Mouse (Mus musculus) kidney, postnatal 25 days (tissue): Measurements from ENCODE around the gene Tnxb.
"Not testable (repeated sequence)": the region's sequence is repeated elsewhere in the genome, so short reads cannot be mapped to it uniquely, and the experiment has no call there.

Experiments
- DNase-seq, 2 experiments: peaks; one replicate each; pipeline ENCODE4 v3.0.0; 2021; ENCODE audit warnings: mixed read lengths in 2 of 2

Tnxb gene

DNA sequence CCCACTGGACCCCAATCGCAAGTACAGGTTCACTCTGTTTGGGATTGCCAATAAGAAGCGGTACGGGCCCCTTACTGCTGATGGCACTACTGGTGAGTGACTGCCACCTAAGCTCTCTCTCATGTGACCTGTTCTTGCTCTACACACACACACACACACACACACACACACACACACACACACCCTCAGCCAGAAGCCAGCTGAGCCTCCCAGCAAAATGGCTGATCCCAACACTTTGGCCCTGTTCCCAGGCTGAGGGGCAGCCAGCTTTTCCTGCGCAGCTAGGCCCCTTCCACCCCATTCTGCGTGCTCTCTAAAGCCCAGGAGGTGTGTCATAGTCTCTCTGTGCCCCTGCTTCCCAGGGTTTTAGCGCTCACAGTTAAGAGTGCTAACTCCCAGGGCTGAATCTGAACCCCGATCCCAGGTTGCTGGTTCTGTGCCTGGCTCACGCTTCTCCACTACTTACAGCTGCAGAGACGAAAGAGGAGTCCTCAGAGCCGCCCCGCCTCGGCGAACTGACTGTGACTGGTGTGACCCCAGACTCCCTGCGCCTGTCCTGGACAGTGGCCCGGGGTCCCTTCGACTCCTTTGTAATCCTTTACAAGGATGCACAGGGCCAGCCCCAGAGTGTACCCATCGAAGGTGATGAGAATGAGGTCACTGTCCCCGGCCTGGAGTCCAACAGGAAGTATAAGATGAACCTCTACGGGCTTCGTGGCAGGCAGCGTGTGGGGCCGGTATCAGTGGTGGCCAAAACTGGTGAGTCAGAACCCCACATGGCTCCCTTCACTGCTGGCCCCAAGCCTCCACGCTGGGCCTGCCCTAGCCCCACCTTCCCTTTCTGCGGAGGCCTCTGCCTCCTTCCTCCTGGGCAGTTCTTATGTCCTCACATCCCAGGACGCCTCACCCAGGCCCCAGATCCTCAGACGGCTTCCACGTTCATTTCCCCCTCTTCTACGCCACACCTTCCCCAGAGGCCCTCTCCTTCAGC, 15.1 kb downstream of the Tnxb start:
- DNase-seq, result peak; percentile 37 to 64

DNA sequence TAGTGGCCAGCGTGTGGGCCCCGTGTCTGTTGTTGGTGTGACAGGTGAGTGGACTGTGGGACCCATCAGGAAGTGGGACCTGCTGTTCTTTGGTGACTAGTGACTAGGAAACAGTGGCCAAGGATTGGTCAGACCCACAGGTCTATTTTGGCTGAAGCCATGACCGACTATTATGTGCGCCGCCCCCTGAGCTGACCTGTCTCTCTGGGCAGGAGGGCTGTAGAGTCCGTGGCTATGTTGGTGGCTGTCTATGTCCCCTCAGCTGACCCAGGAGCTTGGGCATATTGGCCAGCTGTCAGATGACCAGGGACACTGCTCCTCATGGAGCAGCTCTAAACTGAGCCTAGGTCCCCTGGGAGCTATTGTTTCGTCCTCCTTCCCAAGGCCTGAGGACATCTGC, 18.6 kb downstream of the Tnxb start:
- DNase-seq, result peak in 1 of 2 experiments; percentile 33

DNA sequence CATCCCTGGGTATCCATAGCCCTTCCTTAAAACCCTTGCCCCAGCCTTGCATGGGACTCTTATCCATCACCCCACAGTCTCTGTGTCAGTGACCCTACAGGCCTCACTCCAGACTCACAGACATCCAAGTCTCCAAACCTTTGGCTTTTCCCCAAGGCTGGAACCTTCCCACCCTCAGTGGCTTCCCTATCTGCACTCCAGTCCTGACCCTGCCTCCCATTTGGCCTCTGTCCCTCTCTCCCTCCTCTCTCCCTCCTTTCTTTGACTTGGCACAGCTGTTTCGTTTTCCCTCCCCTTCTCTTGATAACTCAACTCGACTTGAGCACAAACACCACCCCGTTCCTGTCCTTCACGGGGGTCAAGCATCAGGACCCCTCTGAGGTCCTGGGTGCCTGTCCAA, 20.1 kb downstream of the Tnxb start:
- DNase-seq, result peak; percentile 67 to 76

DNA sequence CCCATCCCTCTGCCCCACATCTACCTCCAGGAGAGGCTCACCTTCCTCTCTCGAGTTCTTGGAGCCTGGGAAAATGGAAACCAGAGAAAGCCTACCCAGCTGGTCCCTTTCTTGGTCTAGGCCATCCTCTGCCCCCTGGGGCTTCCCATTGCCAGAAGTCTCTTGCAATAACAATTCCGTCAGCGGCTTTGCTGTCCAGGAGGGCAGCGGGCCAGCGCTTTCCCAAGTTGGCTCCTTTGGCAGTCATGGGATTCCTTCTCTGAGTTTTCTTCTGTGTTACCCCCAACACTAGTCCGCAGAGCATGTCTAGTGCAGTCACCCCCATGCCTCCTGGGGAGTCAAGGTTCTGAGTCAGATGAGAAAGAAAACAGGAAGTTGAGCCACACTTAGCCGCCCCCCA, 22.6 kb downstream of the Tnxb start:
- peak; percentile 71 to 76 for DNase-seq

DNA sequence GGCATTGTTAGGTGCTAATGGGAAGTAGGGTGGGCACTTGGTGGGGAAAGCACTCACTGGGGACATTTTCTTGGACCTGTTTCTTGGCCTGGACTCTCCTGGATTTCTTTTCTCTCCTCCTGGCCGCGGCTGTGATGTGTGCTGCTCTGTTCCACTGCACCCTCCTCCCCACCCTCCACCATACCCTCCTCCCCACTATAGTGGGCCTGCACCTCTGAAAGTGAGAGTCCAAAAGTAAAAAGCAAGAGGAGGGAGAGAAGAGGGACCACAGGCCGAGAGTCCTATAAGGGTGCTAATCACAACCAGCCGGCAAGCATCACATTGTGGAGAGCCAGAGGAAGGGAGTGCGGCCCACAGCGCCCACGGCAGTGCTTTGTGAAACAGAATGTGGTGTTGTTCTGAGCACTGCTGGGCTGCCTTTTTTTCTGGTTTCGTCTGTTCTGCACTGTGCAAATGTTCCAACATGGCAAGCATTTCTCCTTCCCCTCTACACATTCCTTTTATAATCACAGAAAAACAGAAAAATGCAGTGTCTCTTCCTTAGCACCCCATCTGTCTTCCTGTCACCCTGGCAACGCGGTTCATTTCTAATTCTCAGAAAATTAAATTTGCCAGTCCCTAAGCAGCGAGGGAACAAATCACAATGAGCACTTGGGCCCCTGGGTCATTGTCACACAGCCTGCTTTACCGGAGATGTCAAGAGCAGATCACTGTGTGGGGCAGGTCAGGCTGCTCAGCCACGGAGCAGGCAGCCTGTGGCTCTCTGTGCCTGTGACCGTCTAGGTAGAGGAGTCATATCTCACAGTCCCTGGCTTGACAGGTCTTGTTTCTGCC, 29.5 kb downstream of the Tnxb start:
- no peak for DNase-seq

DNA sequence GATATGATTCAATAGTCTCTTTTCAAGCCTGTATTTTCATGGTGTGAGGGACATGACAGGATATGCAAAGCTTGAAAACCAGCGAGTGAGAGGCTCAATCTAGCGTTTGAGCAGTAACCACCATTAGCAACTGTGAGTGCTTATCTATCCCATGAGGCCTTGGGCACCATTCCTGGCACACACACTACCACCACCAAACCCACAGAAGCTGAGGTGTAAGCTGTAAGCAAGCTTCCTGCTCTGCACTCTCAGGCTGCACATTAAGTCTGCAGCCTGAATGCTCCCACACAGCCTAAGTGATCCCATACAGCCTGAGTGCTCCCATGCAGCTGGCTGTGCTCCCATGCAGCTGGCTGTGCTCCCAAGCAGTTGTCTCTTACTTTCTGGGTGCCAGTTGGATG, 30.3 kb downstream of the Tnxb start:
- DNase-seq, result no peak

DNA sequence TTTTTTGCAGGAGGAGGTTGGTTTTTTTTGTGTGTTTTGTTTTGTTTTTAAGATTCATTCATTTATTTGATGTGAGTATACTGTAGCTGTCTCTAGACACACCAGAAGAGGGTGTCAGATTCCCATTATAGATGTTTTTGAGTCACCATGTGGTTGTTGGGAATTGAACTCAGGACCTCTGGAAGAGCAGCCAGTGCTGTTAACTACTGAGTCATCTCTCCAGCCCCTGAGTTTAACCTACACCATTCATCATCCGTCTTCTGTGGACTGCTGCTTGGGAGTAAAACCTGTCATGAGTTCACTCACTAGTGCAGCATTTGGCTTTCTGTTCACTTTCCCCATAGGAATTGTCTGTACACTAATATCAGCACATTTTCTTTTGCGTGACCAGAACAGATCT, 36.1 kb downstream of the Tnxb start:
- not testable (repeated sequence) for DNase-seq

DNA sequence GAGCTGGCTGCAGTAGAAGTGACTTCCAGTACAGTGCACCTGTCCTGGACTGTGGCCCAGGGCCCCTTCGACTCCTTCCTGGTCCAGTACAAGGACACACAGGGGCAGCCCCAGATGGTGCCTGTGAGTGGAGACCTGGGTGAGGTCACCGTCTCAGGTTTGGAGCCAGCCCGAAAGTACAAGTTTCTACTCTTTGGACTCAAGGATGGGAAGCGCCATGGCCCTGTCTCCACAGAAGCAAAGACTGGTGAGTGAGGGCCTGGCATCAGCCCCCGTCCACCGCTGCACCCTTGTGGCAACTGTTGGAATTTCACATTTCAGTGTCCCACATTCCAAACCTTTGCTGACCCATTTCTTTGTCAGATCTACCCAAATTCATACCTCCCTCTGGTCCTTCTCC, 42.6 kb downstream of the Tnxb start:
- DNase-seq, result peak; percentile 79 to 81

DNA sequence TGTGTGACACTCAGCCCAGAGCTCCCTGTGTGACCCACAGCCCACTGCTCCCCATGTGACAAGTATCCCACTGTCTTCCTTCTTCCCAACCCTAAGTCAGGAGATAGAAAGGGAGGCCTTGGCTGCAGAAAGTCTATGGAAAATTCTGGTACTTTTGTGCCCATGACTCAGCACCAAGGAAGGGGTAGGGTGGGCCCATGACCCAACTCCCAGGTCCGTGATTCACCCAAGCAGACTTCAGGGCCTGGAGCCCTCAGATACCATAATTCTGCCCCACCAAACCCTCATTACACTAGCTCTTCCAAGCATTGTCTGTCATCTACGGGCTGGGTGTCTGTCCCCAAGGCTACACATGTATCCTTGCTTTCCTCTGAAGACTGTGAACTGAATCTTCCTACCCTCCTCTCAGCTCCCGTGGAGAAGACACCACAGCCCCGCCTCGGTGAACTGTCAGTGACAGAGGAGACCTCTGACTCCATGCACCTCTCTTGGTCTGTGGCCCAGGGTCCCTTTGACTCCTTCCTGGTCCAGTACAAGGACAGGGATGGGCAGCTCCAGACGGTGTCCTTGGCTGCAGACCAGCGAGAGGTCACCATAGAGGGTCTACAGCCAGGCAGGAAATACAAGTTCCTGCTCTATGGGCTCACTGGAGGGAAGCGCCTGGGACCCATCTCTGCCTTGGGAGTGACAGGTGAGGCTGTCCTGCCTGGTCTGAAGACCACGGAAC, 44.0 kb downstream of the Tnxb start:
- DNase-seq, result peak; percentile 58 to 83

DNA sequence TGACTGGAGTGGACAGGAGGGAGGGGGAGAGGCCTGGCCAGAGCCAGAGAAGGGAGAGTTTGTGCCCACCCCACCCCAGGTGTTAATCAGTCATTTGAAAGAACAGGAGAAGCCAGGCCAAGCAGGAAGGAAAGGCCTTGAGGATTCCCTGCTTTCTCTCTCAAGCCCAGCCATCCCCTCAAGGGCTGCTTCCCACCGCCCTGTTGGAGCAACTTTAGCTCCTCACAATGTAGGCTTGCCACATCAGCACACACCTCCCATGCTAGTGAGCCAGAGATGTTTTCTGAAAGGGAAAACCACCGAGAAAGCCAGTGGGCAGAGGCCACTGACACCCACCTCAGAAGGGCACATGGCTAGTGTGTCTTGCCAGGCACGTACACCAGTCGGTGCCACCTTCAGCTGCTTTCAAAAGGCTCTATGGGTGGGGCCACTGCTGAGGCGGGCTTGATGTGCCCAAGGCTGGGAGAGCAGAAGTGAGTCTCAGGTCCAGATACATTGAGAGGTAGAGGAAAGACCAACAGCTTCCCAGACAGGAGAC, 44.6 kb downstream of the Tnxb start:
- DNase-seq, result not testable (repeated sequence)

DNA sequence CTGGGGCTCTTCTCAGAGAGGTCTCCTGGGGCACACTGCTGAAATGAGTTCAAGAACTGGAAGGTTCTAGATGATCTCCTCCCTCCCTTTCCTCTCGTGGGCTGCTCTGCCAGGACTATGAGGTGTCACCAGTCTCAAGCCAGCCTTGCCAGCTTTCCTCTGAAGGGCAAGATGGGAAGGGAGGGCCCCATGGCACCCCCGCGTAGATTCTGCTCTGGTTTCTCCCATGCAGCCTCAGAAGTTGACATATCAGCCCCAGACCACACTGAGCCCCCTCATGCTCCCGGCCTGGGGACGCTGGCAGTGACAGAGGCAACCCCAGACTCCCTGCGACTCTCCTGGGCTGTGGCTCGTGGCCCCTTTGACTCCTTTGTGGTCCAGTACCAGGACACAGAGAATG, 45.1 kb downstream of the Tnxb start:
- not testable (repeated sequence) for DNase-seq

DNA sequence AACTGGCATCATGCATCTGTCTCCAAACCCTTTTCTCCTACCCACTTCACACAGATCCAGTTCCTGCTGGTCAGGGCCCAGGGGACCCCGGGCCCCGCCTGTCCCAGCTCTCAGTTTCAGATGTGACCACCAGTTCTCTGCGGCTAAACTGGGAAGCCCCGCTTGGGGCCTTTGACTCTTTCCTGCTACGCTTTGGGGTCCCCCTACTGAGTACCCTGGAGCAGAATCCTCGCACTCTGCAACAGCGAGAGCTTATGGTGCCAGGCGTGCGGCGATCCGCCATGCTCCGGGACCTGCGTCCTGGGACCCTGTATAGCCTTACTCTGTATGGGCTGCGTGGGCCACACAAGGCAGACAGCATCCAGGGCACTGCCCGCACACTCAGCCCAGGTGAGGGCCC, 45.9 kb downstream of the Tnxb start:
- no peak for DNase-seq

DNA sequence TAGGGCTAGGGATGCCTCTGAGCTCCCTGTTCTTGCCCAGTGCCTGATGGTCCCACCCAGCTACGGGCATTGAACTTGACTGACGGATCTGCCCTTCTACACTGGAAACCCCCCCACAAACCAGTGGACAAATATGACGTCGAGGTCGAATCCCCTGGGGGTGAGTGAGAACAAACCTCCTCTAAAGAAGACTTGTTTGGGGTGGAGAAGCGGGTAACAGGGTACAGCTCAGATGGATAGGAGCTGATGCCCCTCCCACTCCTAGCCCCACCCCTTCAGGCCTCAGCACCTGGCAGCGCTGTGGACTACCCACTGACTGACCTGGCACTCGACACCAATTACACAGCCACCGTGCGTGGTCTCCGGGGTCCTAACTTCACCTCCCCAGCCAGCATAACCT, 47.1 kb downstream of the Tnxb start:
- DNase-seq, result no peak

DNA sequence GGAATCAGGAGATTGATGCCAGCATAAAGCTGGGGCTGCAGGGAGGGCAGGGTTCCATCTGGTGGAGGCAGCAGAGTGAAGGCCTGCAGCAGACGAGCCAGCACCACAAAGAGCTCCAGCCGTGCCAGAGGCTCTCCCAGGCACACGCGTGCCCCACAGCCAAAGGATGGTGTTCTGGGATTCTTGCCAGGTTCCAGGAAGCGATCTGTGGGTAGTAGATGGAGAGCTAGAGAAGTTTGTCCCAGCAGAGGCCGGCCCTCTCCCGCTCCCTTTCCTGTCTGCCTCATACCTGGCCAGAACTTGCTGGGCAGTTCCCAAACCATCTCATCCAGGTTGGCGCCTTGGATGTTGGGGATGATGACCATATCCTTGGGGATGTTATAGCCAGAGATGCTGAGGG, 49.6 kb downstream of the Tnxb start:
- DNase-seq, result not testable (repeated sequence)

DNA sequence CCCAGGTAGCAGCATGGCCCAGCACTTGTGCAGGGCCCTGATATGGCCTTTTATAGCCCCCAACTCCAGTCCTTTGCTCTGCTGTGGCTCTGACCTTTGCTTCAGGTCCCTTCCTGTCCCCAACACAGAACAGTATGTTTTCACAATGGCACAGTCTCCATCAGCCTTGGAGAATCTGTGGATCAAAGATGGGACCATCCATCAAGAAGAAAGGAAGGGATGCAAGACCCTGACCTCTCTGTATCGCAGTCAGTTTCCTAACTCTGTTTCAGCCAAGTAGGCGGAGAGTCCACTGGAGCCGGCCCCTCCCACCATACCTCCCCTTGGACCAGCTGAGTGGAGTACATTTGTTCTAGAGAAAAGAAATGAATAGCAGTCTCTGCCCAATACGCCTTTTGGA, 51.9 kb downstream of the Tnxb start:
- not testable (repeated sequence) for DNase-seq

DNA sequence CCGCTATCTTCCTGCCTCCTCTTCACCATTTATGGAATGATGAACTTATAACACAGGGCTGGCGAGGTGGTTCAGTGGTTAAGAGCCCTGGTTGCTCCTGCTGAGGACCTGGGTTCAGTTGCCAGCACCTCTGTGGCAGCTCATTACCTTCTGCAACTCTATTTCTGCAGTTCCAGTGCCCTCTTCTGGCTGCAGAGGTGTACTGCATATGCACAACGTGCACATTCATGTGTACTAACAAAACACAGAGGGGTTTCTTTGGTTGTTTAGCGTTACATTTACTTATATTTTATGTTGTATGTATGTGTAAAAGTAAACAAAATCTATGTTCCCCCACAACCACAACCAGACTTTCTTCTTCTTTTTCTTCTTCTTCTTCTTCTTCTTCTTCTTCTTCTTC, 52.7 kb downstream of the Tnxb start:
- no peak for DNase-seq

DNA sequence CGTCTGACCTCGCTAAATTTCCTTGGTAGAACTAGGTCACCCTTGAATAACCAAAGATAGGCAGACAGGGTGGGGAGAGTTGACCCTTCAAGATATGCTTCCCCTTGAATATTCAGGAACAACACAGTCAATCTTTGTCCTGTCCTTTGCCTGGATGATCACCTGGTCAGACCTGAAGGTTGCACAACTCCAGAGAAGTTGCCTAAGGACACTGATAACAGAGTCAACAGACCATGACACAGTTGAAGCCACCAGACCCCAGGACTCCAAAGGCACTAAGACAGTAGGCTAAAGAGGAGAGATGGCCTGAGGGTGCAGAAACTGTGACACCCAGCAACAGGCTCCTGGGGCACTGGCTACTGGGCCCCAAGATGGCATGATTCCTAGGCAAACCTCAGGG, 57.6 kb downstream of the Tnxb start:
- DNase-seq, result no peak

DNA sequence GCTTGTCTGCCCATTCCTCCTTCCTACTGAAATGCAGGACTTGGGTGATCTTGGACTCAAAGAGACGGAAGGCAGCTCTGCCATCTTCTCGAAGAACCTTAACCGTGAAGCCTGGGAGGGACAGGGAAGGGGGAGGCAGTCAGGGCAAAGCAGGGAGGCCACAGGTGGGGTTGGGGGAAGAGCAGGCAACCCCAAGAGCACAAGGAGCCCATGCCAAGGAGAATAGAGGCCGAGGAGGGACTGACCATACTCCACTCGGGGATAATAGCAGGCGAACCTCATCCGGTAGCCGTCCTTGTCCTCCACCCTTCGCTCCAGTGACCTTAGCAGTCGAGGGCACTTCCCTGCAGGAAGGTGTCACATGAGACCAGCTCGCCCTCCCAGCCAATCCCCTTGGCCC, 58.8 kb downstream of the Tnxb start:
- not testable (repeated sequence) for DNase-seq

DNA sequence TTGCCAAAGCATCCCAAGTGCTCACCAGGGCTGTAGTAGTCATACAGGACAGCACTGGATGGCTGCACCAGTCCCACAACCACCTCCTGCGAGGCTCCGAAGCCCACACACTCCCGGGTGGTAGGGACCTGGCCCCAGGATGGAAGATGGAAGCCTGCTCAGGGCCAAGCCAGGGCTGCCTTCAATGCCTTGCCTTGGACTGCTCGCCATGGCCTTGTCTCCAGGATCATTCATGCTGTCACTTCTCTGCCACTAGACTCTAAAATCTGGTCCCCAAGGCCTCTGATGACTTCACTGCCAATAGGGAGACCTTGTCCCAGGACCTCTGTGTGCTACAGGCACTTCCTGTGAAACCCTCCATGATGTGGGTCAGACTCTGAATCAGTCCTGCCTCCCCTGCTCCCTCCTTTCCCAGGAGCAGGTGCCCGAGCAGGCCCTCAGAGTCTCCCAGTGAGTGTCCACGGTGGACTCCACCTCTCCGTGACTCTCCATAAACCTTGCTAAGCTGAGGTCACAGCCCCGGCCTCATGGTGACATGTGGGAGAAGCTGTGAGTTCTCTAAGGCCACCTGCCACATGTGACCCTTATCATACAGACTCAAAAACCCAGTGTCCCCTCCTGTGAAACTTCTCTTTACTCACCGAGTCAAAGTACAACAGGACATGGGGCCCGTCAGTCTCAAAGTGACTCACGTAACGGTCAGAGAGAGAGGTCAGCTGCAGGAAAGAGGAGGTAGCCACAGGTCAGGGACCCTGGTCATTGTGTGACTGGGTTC, 59.6 kb downstream of the Tnxb start:
- not testable (repeated sequence) for DNase-seq

DNA sequence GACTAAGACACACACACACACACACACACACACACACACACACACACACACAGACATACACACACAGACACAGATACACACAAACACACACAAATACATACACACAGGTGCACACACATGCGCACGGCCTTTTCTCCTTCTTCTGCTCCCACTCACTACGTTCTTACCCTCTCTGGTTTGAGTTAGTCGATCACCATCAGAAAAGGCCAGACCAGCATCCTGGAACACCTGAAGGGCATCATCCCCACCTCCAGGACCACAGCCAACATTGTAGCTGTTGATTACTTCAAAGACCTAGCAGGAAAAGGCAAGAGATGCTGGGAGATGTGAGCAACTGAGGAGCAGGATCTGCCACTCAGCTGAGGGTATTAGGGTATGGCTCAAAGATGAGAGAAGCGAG, 67.1 kb downstream of the Tnxb start:
- DNase-seq, result not testable (repeated sequence)

DNA sequence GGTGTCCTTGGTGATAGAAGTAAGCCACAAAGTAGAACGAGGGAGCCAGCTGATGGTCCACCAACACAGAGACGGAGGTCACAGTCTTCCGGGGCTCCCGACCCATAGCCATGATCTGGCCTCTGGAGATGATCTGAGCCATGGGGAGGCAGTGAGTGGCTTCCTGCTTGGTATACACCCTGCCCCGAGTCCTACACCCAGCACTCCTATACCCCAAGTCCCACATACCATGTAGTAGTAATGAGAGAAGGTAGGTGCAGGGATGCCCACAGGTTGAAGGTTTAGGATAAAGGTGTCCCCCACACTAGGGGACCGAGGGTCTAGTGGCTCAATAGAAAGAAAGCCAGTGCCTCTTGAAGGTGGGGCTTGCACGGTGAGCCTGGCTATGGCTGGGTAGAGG, 69.4 kb downstream of the Tnxb start:
- DNase-seq, result not testable (repeated sequence)

DNA sequence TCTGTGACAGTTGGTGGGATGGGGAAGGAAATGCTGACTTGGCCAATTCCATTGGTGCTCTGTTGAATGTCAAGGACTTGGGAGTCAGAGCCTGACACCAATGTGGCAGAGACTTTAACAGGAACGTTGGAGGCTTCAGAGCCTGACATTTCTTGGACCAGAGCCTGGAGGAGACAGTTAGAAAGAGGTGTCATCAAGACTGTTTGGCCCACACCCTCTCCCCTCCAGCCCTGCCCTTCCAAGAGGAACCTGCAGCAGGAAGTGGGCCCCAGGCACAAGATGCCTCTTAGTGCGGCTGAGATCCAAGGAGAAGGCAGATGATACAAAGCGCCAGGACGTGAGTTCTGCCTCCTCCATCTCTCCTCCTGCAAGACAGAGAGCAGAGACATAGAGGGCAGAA, 69.9 kb downstream of the Tnxb start:
- no peak for DNase-seq
